Mouse (Mus musculus) ovary, postnatal 14 days (tissue): ENCODE results near the gene Slc43a1.

Experiments used
- DNase-seq: peaks from one replicate; pipeline ENCODE4 v3.0.0; 2022; ENCODE audit warnings: low spot score

Slc43a1 gene

GRCm38 (mm10) chr2:84831666-84832391 is 6.8 kb upstream of the Slc43a1 start:
- DNase-seq: peak; percentile 89

- no peak for DNase-seq
Observed at GRCm38 (mm10) chr2:84837107-84837506, 1.5 kb upstream of the Slc43a1 start.

- DNase-seq: no peak
Observed at GRCm38 (mm10) chr2:84837817-84838592, 645 bp upstream of the Slc43a1 start.

- DNase-seq: peak; percentile 24
Observed at GRCm38 (mm10) chr2:84838993-84839980, 637 bp downstream of the Slc43a1 start.

- DNase-seq: peak; percentile 50
Observed at GRCm38 (mm10) chr2:84840016-84840747, 1.5 kb downstream of the Slc43a1 start.

GRCm38 (mm10) chr2:84840748-84841563 is 2.3 kb downstream of the Slc43a1 start:
- no peak for DNase-seq

- DNase-seq: no peak
Observed at GRCm38 (mm10) chr2:84841905-84842304, 3.3 kb downstream of the Slc43a1 start.

- no peak for DNase-seq
Observed at GRCm38 (mm10) chr2:84843654-84844053, 5.0 kb downstream of the Slc43a1 start.

- no peak for DNase-seq
Observed at GRCm38 (mm10) chr2:84845226-84845625, 6.6 kb downstream of the Slc43a1 start.

- DNase-seq: no peak
Observed at GRCm38 (mm10) chr2:84850407-84851129, 11.9 kb downstream of the Slc43a1 start.

- peak; percentile 19 for DNase-seq
Observed at GRCm38 (mm10) chr2:84851130-84852040, 12.7 kb downstream of the Slc43a1 start.

- peak; percentile 45 for DNase-seq
Observed at GRCm38 (mm10) chr2:84855732-84856131, 17.1 kb downstream of the Slc43a1 start.

GRCm38 (mm10) chr2:84858551-84858950 is 19.9 kb downstream of the Slc43a1 start:
- no peak for DNase-seq

GRCm38 (mm10) chr2:84859991-84860780 is 21.5 kb downstream of the Slc43a1 start:
- DNase-seq: no peak

GRCm38 (mm10) chr2:84861430-84861829 is 22.8 kb downstream of the Slc43a1 start:
- no peak for DNase-seq

GRCm38 (mm10) chr2:84862231-84862630 is 23.6 kb downstream of the Slc43a1 start:
- DNase-seq: no peak

- peak; percentile 64 for DNase-seq
Observed at GRCm38 (mm10) chr2:84865616-84866571, 27.2 kb downstream of the Slc43a1 start.
